Mouse (Mus musculus) ES-Bruce4 (cell line): ENCODE data around the gene Tex44.

Experiments
- CTCF ChIP-seq: IDR thresholded peaks from one replicate; pipeline ENCODE4 v1.8.1; 2011; ENCODE audit warnings: low read depth, low read length
- POLR2A ChIP-seq: IDR thresholded peaks from one replicate; pipeline ENCODE4 v1.8.1; 2011; ENCODE audit warnings: low read length; ENCODE audit not compliant: insufficient read depth

- TF ChIP-seq CTCF (peak; percentile 97), POLR2A (no peak)
Observed at GRCm38 (mm10) chr1:86381027-86381426, 45.1 kb upstream of the Tex44 start.
